Mouse (Mus musculus): ENCODE measurements at regions not wholly inside any gene's neighbourhood (a gene's known extent, or its start where the extent isn't known, plus 50 kb on each side); places are given as distances from the start of the nearest gene placed in this dataset.

GRCm38 (mm10) chr8:114004436-114004835, 128.9 kb upstream of the Nudt7 start:
- TF ChIP-seq POLR2A (IDR thresholded peaks at IDR 0.05; ENCODE audit: insufficient read depth, low read depth, low read length) (no peak), CTCF (IDR thresholded peaks at IDR 0.05; ENCODE audit: insufficient read depth, low read depth, low read length) (no peak)
